Mouse (Mus musculus) spleen, adult 2 months (tissue): Measurements from ENCODE around the gene Canx.

ENCODE experiments used
- CTCF ChIP-seq: fragments of 200-500 bp; IDR thresholded peaks from 2 replicates; pipeline ENCODE4 v1.5.1; 2011; ENCODE audit warnings: mild to moderate bottlenecking, inconsistent platforms; ENCODE audit not compliant: insufficient read depth, insufficient read length, insufficient replicate concordance; ENCODE audit errors: extremely low read depth
- POLR2A ChIP-seq: fragments of 200-500 bp; IDR thresholded peaks from 2 replicates; pipeline ENCODE4 v1.6.1; 2011; ENCODE audit warnings: low read depth, low read length, inconsistent platforms

DNA sequence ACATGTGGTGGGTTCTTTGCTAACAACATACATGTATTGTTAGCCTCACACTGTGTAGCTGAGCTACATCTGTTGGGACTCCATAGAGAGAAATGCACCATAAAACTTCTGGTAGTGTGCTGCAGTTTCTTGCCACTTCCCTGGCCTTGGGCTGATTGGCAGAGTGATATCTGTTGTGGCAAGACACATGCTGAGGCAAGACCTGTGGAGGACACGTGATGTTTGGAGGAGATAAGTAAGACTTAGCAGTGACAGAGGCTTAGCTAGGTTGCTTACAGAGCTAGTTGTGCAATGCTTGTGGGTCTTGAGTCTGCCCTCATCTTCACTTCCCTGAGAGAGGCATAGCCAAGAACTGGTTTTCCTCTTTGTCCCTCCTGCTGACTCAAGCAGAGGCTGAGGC is 29.9 kb upstream of the Canx start:
- TF ChIP-seq CTCF = no peak
- no peak for TF ChIP-seq POLR2A
